Mouse (Mus musculus) B cell, adult 2 months (primary cell): Measurements from ENCODE around the gene Cpeb4.
A peak's percentile ranks its signal among the peaks of the same experiment; 100 is the strongest.

Experiments
- DNase-seq, 2 experiments: peaks; one replicate each; pipeline ENCODE4 v3.0.0; 2022

Gene Cpeb4

GRCm38 (mm10) chr11:31847469-31847805 lies 24.6 kb upstream of the Cpeb4 start:
- no peak for DNase-seq

- no peak for DNase-seq
Measured at GRCm38 (mm10) chr11:31848725-31849124, 23.3 kb upstream of the Cpeb4 start.

- no peak for DNase-seq
Measured at GRCm38 (mm10) chr11:31850156-31850775, 21.7 kb upstream of the Cpeb4 start.

DNA sequence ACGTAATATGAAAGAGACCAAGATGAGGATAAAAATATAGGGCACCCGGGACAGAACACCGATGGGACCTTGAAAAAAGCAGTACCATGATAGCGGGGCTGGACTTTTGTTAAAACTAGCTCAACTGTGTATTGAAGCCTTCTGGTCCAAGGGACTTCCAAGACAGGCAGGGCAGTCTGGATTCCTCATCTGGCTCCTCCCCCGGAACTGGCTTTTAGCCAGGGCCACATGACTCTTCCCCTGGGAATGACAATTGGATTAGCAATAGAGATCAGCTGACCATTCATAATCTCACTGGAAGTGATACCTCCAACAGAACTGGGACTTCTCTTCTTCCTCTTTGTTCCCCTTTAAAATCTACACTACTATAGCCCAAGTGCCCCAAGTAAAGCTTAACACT lies 21.0 kb upstream of the Cpeb4 start:
- DNase-seq = no peak

DNA sequence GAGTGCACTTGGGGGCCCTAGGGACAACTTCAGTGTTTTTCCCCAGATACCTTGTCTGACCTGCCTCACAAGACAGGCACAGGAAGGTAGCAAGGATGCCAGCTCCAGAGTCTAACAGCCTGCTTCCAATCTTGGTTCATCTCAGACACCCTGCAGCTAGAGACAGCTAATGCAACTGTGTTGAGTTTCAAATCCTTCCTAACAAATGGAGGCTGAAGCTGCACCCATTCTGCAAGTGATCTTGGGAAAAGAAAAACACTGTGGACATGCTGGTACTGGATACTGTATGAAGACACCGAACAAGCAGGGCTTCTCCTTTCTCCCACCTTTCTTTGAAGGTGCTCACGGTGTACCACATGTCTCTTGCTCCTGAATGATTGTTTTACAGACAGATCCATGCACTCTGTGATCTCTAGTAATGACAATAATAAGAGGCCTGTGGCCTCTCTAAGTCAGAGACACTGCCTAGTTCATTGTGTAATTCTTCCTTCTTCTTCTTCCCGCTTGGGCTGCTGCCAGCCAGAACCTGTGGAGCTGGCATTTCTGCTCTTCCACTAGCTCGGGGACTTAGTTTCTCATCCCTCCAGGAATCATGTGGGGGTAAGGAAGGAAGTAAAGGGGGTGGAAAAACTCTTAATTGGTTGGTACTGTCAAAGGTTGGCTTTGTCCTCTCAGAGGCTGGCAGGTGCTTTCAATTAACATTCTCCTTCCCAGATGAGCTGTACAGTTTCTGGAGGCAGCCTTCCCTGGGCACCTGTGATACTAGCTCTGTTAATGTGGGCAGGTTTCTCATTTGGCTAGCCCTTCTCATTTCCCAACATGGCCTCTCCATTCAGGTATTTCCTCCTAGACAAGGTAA lies 20.1 kb upstream of the Cpeb4 start:
- no peak for DNase-seq

GRCm38 (mm10) chr11:31854955-31855354 lies 17.1 kb upstream of the Cpeb4 start:
- no peak for DNase-seq

- DNase-seq = no peak
Measured at GRCm38 (mm10) chr11:31857479-31857878, 14.5 kb upstream of the Cpeb4 start.

DNA sequence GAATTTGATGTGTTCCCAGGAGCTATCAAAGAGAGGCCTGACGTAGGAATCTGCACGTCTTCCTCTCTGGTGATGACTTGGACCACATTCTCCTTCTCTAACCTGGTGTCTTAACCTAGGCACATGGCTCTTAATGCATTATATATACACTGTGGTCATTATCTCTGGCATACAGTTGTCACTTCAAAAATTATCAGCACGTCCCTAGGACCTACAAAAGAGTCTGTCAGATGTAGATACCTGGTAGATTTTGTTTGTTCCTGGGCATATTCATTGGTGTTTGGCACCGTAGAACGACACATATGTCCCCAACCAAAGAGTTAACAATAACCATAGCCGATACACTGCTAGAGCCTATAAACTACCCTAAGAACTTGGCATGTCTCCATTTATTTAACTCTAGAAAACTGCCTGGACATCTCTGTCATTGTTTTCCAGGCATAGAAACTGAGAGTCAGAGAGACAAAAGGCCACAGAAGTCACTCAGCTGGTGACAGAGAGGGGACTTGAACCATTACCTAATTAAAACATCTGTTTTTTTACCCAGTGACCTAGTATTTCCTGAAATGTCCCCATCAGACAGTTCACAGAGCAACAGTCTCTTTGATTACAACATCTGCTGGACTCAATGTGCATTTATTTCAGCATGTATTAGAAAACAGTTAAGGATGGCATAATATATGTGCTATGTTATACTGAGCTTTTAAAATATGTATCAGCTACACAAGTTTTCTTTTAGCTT lies 10.7 kb upstream of the Cpeb4 start:
- no peak for DNase-seq

GRCm38 (mm10) chr11:31867976-31868375 lies 4.0 kb upstream of the Cpeb4 start:
- no peak for DNase-seq

DNA sequence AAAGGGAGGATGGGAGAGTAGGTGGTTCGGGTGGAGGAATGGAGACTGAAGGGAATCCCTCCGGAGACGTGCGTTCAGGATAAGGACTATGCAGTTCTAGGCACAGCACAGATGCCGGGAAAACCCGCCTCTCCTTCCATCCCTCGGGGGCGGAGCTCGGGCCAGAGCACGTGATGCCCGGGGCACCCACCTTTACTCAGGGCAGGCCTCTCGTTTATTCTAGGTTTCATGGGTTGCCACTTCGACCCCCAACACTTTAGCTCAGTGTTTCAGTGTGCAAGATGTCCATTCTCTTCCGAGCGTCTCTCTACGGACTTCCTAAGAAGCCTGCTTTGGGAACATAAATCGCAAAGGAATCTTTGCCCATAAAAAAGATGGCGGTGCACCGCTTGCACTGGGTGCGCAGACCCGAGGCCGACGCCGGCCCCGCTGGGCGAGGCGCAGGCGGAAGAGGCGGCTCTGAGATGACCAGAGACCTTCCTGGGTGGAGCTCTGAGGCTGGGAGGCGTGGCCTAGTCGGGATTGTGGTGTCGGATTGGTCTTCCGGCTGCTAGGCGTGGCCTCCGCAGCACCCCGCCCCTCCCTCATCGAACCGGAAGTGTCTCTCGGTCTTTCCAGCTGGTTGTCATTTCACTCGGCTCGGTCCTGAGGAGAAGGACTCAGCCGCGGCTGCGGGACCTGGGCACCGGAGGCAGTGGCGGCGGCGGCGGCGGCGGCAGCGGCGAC lies 1.6 kb upstream of the Cpeb4 start:
- DNase-seq = peak; percentile 99

GRCm38 (mm10) chr11:31871135-31871541 lies 873 bp upstream of the Cpeb4 start:
- DNase-seq = peak; percentile 40 to 46

- DNase-seq = no peak
Measured at GRCm38 (mm10) chr11:31872546-31873261, 693 bp downstream of the Cpeb4 start.

DNA sequence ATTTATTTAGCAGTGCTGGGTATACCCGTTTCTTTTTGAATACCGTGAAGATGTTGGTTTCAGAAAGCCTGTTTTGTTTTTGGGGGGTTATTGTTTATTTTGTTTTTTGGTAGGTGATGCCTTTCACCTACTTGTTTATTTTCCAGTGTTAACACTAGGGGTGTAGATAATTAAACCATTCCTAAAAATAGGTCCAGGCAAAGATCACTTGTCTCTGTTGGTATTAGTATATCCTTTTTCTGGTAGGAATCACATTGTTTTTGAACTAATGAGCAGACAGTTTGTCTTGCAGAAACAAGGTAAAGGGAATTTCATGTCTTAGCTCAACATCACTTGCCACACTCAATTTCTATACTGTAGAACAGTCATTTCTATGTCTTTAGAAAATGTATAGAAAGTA lies 2.1 kb downstream of the Cpeb4 start:
- DNase-seq = no peak

DNA sequence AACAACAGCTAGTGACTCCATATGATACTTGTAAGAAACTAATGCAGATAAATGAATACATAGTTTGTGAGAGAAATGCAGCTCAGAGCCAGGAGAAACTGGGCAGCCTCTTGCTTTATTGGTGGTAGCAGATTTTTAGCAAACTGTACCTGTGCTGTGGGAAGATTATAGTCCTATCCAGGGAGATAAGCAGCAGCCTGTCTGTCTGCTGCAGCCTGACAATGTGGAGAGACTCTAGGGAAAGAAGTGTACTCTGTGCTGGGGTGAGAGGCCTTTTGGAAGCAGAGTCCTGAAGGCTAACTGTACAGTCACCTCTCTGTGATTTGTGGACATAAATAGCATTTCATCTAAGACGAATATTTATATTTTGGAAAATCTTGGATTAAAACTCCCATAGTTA lies 11.7 kb downstream of the Cpeb4 start:
- DNase-seq = no peak

DNA sequence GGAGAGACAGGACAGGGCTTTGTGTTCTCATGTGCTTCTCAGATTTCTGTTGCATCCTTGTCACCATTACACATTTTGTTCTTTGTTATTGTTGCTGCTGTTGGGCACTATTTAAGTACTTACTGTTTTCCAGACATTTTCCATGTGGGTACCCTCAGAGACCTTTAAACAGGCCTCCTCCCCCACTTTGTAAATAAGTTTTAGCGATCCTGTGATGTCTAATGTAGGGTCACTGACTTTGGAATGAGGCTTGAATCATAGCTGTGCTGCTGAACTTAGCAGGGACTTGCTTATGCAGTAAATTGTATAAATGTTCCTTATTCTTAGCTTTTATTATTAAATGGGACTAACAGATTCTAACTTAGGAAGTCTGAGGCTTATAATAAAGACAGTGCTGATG lies 13.8 kb downstream of the Cpeb4 start:
- DNase-seq = no peak

DNA sequence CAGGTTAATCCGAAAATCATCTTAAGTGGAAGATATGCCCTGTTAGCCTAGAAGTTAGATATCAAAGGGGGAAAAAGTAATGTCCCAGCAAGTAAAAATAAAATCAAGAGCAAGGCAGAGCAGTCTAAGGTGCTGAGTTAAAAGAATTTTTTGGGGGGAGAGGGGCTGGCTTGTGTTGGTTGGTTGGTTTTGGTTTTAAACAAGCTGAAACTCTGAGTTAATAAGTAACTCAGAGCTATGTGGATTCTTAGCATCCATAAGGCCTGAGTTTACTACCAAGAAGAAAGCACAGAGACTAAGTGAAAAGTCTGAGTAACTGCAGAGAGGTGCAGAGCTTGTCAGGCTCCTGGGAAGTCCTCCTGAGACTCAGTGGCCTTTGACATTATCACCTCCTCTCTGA lies 16.2 kb downstream of the Cpeb4 start:
- no peak for DNase-seq

DNA sequence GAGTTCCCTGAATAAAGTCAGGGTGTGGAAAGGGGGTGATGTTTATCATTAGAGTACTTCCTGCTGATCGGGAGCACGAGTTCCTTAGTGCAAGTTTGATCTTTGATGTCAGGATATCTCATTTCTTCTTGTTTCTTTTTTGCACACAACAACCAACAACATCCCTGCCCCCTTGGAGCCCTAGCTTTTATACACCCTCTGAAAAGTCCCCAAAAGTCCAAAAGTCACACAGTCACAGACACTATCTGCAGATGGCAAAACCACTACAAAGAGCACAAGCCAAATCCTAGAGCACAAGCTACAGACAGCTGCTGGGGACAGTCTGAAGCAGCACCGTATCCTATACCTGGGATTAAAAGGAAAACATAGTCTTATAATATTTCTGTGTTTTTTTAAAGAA lies 20.1 kb downstream of the Cpeb4 start:
- DNase-seq = no peak

DNA sequence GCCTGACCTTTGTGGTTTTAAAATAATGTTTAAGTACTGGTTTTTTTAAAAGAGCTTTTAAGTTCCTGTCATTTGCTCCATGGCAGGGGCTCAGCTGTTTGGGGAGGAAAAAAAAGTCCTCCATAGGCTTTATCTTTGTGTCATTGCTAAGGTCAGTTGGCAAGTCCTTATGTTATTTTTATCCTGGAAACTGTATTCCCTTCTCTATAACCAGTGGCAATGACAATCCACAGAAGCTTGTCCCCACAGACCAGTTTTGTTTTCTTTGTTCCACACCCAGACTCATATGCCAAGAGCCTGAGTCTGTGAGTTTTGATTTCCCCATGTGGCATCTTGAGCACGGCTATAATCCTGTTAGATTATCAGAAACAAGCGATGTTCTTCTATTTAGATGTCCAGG lies 21.6 kb downstream of the Cpeb4 start:
- DNase-seq = no peak

- no peak for DNase-seq
Measured at GRCm38 (mm10) chr11:31896065-31896792, 24.2 kb downstream of the Cpeb4 start.

- no peak for DNase-seq
Measured at GRCm38 (mm10) chr11:31896905-31897304, 24.9 kb downstream of the Cpeb4 start.

GRCm38 (mm10) chr11:31899166-31899565 lies 27.2 kb downstream of the Cpeb4 start:
- no peak for DNase-seq

GRCm38 (mm10) chr11:31900736-31901135 lies 28.7 kb downstream of the Cpeb4 start:
- DNase-seq = no peak
